Mouse (Mus musculus): Measurements from ENCODE around the gene Fam131b. TPM values are rescaled to one million over a fixed set of nuclear protein-coding genes. Genes with fewer than 3 reads are reported as not detected.

The Fam131b gene
- polyA plus RNA-seq, 1 experiment from 2014 or later = 7.1 TPM

DNA sequence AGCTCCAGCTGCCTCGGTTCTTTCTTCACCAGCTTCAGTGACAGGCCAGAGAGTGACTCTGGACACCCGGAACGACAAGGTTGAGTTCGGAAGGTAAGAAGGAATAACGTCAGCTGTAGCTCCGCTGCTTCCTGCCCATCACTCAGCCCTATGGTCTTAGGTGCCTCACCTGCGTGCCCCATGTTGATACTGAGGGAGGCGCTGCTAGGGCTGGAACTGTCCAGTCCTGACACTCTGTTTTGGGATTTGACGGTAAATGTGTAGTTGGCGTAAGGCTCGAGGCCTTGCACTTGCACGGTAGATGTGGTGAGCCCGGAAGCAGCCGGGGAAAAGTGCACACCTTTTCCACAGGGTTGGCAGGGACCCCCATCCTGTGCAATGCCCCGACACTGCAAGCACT, 40.2 kb upstream of the Fam131b start:
- ATAC-seq (ENCODE audit: low read depth) = no peak
- 95% methylated on average over 15 of the region's 15 CpGs for WGBS
- no peaks in the 10 kb centered on the region for H3K9me3 ChIP-seq (ENCODE audit: control insufficient read depth, low read length)
- no peak overlapping the region for H3K9ac ChIP-seq (replicated peaks; ENCODE audit: low read depth, low read length)
- H3K36me3 ChIP-seq (ENCODE audit: control insufficient read depth, insufficient read depth, low read length) = no peaks in the 10 kb centered on the region
- H3K4me3 ChIP-seq (ENCODE audit: low read depth, low read length) = no peak overlapping the region
- no peak overlapping the region for H3K4me2 ChIP-seq (ENCODE audit: low read depth, low read length)
- H3K27me3 ChIP-seq (ENCODE audit: control insufficient read depth, insufficient read depth, low read length) = no peaks in the 10 kb centered on the region
- no peaks in the 10 kb centered on the region for H3K4me1 ChIP-seq (ENCODE audit: control insufficient read depth, insufficient read depth, low read length)
- no peak overlapping the region for H3K27ac ChIP-seq (ENCODE audit: low read depth, low read length)

DNA sequence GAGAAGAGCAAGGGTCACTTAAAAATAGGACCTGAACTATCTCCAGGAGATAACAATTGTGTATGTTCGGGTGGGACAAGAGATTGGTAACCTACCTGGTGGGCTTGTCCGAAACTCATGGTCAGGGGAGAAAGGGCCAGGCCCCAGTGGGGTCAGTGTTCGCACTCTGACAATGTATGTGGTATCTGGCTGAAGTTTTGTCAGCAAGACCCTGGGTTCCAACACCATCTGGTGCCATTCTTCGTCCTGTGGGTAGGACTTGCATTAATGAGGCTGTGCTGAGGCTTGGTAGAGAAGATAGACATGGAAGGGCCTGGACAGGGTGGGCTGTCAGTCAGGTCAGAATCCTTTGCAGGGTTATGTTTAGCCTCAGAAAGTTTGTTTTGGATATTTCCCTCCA, 39.6 kb upstream of the Fam131b start:
- no peak for ATAC-seq (ENCODE audit: low read depth)
- no peaks in the 10 kb centered on the region for H3K4me1 ChIP-seq (ENCODE audit: control insufficient read depth, insufficient read depth, low read length)
- 86% methylated on average over 4 of the region's 4 CpGs for WGBS

DNA sequence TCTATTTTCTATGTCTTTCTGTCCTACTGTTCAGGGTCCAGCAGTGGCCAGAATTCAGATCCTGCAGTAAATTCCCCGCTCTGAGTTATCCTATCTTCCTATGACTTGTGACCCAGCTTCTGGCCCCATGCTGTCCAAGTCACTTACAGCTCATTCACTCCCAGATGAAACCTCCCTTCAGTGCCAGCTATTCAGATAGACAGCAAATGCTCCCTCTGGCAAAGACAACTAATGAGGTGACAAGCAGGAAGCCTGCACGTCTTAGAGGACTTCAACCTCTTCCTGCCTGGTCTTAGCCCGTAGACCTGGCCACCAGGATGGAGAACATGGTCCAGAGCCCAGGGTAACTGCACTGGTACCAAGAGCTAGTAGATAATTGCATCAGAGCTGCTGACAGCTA, 38.5 kb upstream of the Fam131b start:
- H3K27ac ChIP-seq (ENCODE audit: low read depth, low read length) = no peak overlapping the region
- H3K4me1 ChIP-seq (ENCODE audit: control insufficient read depth, insufficient read depth, low read length) = no peaks in the 10 kb centered on the region
- H3K4me2 ChIP-seq (ENCODE audit: low read depth, low read length) = no peak overlapping the region
- no peaks in the 10 kb centered on the region for H3K27me3 ChIP-seq (ENCODE audit: control insufficient read depth, insufficient read depth, low read length)
- H3K4me3 ChIP-seq (ENCODE audit: low read depth, low read length) = no peak overlapping the region
- ATAC-seq (ENCODE audit: low read depth) = peak; percentile 32; the same call in 1 of the 2 replicates
- no peaks in the 10 kb centered on the region for H3K9me3 ChIP-seq (ENCODE audit: control insufficient read depth, low read length)
- H3K9ac ChIP-seq (replicated peaks; ENCODE audit: low read depth, low read length) = no peak overlapping the region
- 64% methylated on average over 3 of the region's 3 CpGs for WGBS
- no peaks in the 10 kb centered on the region for H3K36me3 ChIP-seq (ENCODE audit: control insufficient read depth, insufficient read depth, low read length)

More for the DNA sequence above, 39.6 kb upstream of the Fam131b start:
- H3K9me3 ChIP-seq (ENCODE audit: control insufficient read depth, low read length) = no peaks in the 10 kb centered on the region
- no peaks in the 10 kb centered on the region for H3K27me3 ChIP-seq (ENCODE audit: control insufficient read depth, insufficient read depth, low read length)
- no peak overlapping the region for H3K27ac ChIP-seq (ENCODE audit: low read depth, low read length)
- no peak overlapping the region for H3K4me3 ChIP-seq (ENCODE audit: low read depth, low read length)
- H3K36me3 ChIP-seq (ENCODE audit: control insufficient read depth, insufficient read depth, low read length) = no peaks in the 10 kb centered on the region
- H3K9ac ChIP-seq (replicated peaks; ENCODE audit: low read depth, low read length) = no peak overlapping the region
- no peak overlapping the region for H3K4me2 ChIP-seq (ENCODE audit: low read depth, low read length)

DNA sequence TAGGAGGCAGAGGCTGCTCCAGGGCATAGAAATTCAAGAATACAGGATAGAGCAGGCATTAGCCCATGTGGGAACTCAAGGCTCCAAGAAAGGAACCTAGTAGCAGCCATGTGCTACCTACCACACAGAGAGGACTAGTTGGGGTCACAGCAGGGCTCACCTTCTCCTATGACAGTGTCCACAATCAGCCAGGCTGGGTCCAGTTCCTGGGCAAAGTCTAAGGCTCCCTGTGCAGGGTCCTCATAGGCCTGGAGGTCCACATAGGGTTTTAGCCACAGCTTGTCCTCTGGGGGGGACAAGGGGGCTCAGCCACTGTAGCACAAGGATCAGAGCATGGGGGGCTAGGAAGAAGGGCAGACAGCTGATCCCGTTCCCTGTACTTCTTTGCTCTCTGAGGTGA, 38.1 kb upstream of the Fam131b start:
- WGBS = 94% methylated on average over 1 of the region's 1 CpGs
- Histone ChIP-seq H3K4me2 (ENCODE audit: low read depth, low read length) (no peak overlapping the region), H3K4me1 (ENCODE audit: control insufficient read depth, insufficient read depth, low read length) (no peaks in the 10 kb centered on the region), H3K36me3 (ENCODE audit: control insufficient read depth, insufficient read depth, low read length) (peaks cover 5% of the 10 kb centered on the region; the same call in 1 of the 2 replicates), H3K27ac (ENCODE audit: low read depth, low read length) (no peak overlapping the region), H3K4me3 (ENCODE audit: low read depth, low read length) (no peak overlapping the region), H3K9me3 (ENCODE audit: control insufficient read depth, low read length) (no peaks in the 10 kb centered on the region), H3K9ac (replicated peaks; ENCODE audit: low read depth, low read length) (no peak overlapping the region), H3K27me3 (ENCODE audit: control insufficient read depth, insufficient read depth, low read length) (no peaks in the 10 kb centered on the region)
- ATAC-seq (ENCODE audit: low read depth) = no peak

DNA sequence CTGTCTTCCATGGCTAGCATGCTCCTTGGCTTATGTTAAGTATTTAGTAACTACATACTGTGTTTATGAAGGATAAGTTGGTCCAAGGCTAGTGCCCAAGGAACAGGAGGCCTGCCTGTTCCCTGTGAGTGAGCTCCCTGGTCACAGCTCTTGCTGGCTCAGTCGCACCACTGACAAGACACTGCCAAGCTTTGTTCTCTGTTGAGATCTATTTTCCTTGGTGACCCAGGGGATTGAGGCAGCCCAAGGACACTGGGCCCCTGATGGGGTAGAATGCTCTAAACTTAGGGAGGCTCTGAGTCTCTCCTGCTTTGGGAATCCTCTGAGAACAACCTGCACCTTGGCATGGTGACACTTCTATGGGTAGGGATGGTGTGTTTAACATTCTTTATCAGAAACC, 37.6 kb upstream of the Fam131b start:
- no peak overlapping the region for H3K27ac ChIP-seq (ENCODE audit: low read depth, low read length)
- no peak overlapping the region for H3K4me3 ChIP-seq (ENCODE audit: low read depth, low read length)
- no peaks in the 10 kb centered on the region for H3K27me3 ChIP-seq (ENCODE audit: control insufficient read depth, insufficient read depth, low read length)
- no peak overlapping the region for H3K4me2 ChIP-seq (ENCODE audit: low read depth, low read length)
- H3K9ac ChIP-seq (replicated peaks; ENCODE audit: low read depth, low read length) = no peak overlapping the region
- H3K36me3 ChIP-seq (ENCODE audit: control insufficient read depth, insufficient read depth, low read length) = peaks cover 9% of the 10 kb centered on the region
- WGBS = 73% methylated on average over 1 of the region's 1 CpGs
- ATAC-seq (ENCODE audit: low read depth) = no peak
- H3K4me1 ChIP-seq (ENCODE audit: control insufficient read depth, insufficient read depth, low read length) = no peaks in the 10 kb centered on the region
- H3K9me3 ChIP-seq (ENCODE audit: control insufficient read depth, low read length) = no peaks in the 10 kb centered on the region

DNA sequence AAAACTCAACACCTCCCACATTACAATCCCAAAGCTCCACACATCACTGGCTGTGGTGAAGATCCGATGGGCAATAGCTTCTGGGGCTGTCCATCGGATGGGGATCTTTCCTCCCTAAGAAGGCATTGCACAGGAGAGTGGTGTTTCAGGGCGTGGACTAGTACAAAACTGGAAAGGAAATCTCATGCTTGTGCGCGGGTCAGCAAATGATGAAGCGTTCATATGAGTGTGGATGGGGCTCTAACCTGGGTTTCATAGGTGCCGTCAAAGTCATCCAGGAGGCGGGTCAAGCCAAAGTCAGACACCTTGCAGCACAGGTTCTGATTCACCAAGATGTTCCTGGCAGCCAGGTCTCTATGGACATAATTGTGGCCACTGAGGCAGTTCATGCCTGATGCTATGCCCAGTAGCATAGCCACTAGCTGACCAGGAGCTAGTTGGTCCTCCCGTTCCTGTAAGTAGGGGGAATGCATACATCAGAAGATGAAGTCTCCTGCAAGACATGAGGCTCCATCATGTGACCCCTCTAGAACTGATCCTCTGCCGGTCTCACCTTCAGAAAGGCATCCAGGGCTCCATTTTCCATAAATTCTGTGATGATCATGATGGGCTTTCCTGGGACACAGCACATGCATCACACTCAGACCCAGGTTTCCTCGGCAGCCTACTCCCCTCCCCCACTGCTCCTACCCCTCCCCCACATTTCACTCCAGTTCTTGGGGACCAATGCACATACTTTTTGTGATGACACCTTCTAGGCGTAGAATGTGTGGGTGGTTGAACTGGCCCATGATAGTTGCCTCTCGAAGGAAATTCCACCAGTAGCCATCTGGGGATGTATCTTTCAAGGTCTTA, 36.8 kb upstream of the Fam131b start:
- Histone ChIP-seq H3K9me3 (ENCODE audit: control insufficient read depth, low read length) (no peaks in the 10 kb centered on the region), H3K4me1 (ENCODE audit: control insufficient read depth, insufficient read depth, low read length) (no peaks in the 10 kb centered on the region), H3K27ac (ENCODE audit: low read depth, low read length) (no peak overlapping the region), H3K9ac (replicated peaks; ENCODE audit: low read depth, low read length) (no peak overlapping the region), H3K4me3 (ENCODE audit: low read depth, low read length) (no peak overlapping the region), H3K4me2 (ENCODE audit: low read depth, low read length) (no peak overlapping the region), H3K27me3 (ENCODE audit: control insufficient read depth, insufficient read depth, low read length) (no peaks in the 10 kb centered on the region), H3K36me3 (ENCODE audit: control insufficient read depth, insufficient read depth, low read length) (peaks cover 17% of the 10 kb centered on the region)
- WGBS = 95% methylated on average over 13 of the region's 13 CpGs
- no peak for ATAC-seq (ENCODE audit: low read depth)

DNA sequence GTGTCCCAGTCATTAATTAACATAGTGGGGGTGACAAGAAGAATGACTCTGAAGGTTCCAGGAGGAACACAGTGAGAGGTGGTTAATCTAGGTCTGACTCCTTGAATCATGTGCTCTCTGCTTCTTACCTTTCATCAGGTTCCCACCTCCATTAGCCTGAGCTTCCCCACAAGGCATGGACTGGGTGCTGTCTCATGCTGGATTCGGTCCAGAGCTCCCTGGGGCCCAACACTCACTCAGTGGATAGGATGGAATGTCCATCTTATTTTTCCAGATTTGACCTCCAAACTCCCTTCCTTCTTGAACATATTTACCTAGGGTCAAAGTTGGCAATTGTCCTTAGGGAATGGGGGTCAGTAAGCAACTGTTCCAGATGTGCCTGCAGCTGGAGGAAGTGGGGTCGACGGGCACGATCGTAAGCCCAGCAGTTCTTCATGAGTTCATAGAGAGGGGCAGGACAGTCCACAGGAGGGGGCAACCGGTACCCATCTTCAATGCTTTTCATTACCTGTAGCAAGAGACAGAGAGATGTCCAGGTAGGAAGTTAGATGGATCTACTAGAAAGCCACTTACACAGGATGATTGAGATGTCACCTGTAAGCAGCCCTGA, 35.9 kb upstream of the Fam131b start:
- H3K4me1 ChIP-seq (ENCODE audit: control insufficient read depth, insufficient read depth, low read length) = no peaks in the 10 kb centered on the region
- no peak overlapping the region for H3K27ac ChIP-seq (ENCODE audit: low read depth, low read length)
- 91% methylated on average over 6 of the region's 6 CpGs for WGBS

DNA sequence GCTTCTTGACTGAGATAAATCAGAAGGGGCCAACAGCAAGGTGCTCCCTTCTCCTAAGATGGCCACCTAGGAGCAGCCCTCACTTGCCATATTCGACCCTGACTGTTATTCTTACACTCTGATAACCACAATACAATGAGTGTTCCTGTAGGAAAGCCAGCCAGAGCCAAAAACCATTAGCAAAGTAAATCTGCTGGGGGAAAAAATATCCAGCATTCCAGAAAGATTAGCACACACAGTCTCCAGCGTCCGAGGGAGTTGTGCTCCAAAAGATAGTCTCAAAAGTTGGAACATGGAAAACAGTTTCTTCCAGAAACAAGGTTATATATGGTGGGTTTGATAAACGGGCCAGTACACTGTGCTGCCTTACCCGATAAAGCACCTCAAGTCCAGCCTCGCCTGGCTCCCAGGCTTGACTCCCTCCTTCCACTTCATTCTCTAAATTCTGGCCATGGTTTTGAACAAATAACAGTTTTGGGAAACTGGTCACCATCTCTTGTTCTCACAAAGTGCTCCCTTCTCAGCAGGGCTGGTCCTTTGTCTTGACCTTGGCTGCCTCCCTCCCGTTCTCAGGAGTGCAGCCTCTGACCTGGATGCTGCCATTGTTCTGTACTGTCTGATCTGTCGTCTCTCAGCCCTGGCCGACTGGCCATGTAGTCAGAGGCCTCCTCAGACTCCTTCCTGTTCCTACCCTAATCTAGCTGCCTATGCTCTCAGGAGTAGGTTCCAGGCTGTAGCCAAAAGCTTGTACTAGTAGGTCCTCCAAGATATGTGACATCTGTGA, 35.1 kb upstream of the Fam131b start:
- 81% methylated on average over 9 of the region's 9 CpGs for WGBS
- Histone ChIP-seq H3K4me3 (ENCODE audit: low read depth, low read length) (no peak overlapping the region), H3K9ac (replicated peaks; ENCODE audit: low read depth, low read length) (no peak overlapping the region)

More for the DNA sequence above, 35.9 kb upstream of the Fam131b start:
- no peaks in the 10 kb centered on the region for H3K27me3 ChIP-seq (ENCODE audit: control insufficient read depth, insufficient read depth, low read length)
- H3K36me3 ChIP-seq (ENCODE audit: control insufficient read depth, insufficient read depth, low read length) = peaks cover 26% of the 10 kb centered on the region
- ATAC-seq (ENCODE audit: low read depth) = no peak
- no peak overlapping the region for H3K9ac ChIP-seq (replicated peaks; ENCODE audit: low read depth, low read length)
- H3K9me3 ChIP-seq (ENCODE audit: control insufficient read depth, low read length) = no peaks in the 10 kb centered on the region
- H3K4me3 ChIP-seq (ENCODE audit: low read depth, low read length) = no peak overlapping the region
- no peak overlapping the region for H3K4me2 ChIP-seq (ENCODE audit: low read depth, low read length)

DNA sequence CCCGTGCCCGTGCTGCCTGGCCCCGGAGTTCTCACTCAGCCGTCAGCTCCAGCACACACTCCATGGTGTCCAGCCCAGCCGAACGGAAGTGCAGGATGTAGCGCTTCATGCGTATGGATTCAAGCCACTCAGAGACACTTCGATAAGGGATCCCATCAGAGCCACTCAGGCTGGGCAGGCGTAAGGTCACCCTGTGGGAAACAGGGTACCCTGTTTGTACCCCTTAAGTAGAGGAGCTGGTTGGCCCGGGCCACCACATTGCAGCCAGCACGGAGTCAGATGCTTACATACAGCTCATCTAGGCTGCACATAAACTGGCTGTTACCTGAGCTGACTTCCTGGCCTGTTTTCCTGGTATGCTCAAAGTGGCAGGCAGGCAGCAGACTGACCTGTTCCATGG, 34.5 kb upstream of the Fam131b start:
- H3K4me3 ChIP-seq (ENCODE audit: low read depth, low read length) = no peak overlapping the region
- H3K36me3 ChIP-seq (ENCODE audit: control insufficient read depth, insufficient read depth, low read length) = peaks cover 27% of the 10 kb centered on the region
- no peaks in the 10 kb centered on the region for H3K27me3 ChIP-seq (ENCODE audit: control insufficient read depth, insufficient read depth, low read length)
- H3K9me3 ChIP-seq (ENCODE audit: control insufficient read depth, low read length) = no peaks in the 10 kb centered on the region
- H3K4me1 ChIP-seq (ENCODE audit: control insufficient read depth, insufficient read depth, low read length) = no peaks in the 10 kb centered on the region
- no peak overlapping the region for H3K9ac ChIP-seq (replicated peaks; ENCODE audit: low read depth, low read length)
- 92% methylated on average over 12 of the region's 12 CpGs for WGBS
- no peak for ATAC-seq (ENCODE audit: low read depth)
- no peak overlapping the region for H3K4me2 ChIP-seq (ENCODE audit: low read depth, low read length)
- no peak overlapping the region for H3K27ac ChIP-seq (ENCODE audit: low read depth, low read length)

More for the DNA sequence above, 35.1 kb upstream of the Fam131b start:
- no peaks in the 10 kb centered on the region for H3K4me1 ChIP-seq (ENCODE audit: control insufficient read depth, insufficient read depth, low read length)
- no peaks in the 10 kb centered on the region for H3K27me3 ChIP-seq (ENCODE audit: control insufficient read depth, insufficient read depth, low read length)
- H3K9me3 ChIP-seq (ENCODE audit: control insufficient read depth, low read length) = no peaks in the 10 kb centered on the region
- no peak for ATAC-seq (ENCODE audit: low read depth)
- H3K36me3 ChIP-seq (ENCODE audit: control insufficient read depth, insufficient read depth, low read length) = peaks cover 27% of the 10 kb centered on the region
- no peak overlapping the region for H3K27ac ChIP-seq (ENCODE audit: low read depth, low read length)
- no peak overlapping the region for H3K4me2 ChIP-seq (ENCODE audit: low read depth, low read length)

Data from neural tube, embryonic 14.5 days (tissue).